Mouse (Mus musculus): ENCODE results near the gene Wdr6.

DNA sequence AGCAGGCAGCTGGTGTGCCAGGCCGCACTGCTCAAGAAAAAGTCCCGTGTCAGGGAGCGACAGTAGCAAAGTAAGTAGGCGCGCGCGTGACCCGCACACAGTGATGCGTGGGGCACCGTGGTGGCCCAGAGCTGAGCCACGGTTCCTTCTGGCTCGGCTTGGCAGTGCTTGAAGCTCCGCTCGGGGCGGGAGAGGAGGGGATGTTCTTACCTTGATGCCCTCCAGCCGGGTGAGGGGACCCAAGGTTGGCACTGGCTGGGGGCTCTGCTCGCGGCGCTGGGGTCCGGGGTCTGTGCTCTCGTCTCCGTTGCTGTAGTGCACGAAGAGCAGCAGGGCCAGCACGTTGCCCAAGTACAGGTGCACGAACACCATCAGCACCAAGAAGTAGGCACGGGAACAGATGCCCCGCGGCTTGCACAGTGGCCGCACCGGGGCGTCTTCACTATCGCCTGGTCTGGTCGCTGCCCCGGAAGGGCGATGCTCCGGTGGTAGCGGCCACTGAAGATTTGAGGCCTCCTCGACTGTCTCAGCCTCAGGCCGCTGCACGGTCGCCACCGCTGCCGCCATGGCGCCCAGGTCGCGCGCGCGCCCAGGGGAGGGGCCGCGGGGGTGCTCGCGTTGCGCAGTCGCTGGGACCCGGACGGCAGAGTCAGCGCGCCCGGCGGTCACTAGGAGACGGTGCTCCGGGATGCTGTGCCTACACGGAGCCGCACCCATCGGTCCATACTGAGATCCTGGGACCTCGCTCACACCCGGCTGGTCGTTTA lies 18.6 kb upstream of the Wdr6 start, which contains the start of gene P4htm:
- peak; percentile 50 for TF ChIP-seq CTCF (IDR thresholded peaks at IDR 0.05)
- TF ChIP-seq POLR2A (IDR thresholded peaks at IDR 0.05; ENCODE audit: insufficient read depth, low read depth, low read length): peak; percentile 57; the same call in 1 of the 2 replicates
